Mouse (Mus musculus) brain, embryonic 14.5 days (tissue): Measurements from ENCODE around the gene Bcl2.

Source experiments
- CTCF ChIP-seq: fragments of 200-500 bp; IDR thresholded peaks from 2 replicates; pipeline ENCODE4 v1.5.1; 2012; ENCODE audit warnings: inconsistent platforms, mild to moderate bottlenecking, moderate library complexity, borderline replicate concordance; ENCODE audit not compliant: insufficient read depth, insufficient read length; ENCODE audit errors: extremely low read depth
- POLR2A ChIP-seq: fragments of 200-500 bp; IDR thresholded peaks from 2 replicates; pipeline ENCODE4 v1.6.1; 2012; ENCODE audit warnings: mild to moderate bottlenecking, inconsistent platforms, borderline replicate concordance; ENCODE audit not compliant: poor library complexity, insufficient read depth, insufficient read length, severe bottlenecking; ENCODE audit errors: extremely low read depth

- TF ChIP-seq POLR2A (no peak), CTCF (no peak)
Observed at GRCm38 (mm10) chr1:106654254-106654653, 59.8 kb downstream of the Bcl2 start.
